Mouse (Mus musculus) embryonic facial prominence, embryonic 11.5 days (tissue): ENCODE data around the gene Hnrnpa3. TPM values are rescaled to one million over a fixed set of nuclear protein-coding genes. Genes with fewer than 3 reads are reported as not detected.

Experiments used
- ATAC-seq: fragments of 200-750 bp; cut with Nextera tagmentation; replicated peaks from 2 replicates; pipeline ENCODE4 v1.8.0; 2017; ENCODE audit warnings: low read depth; ENCODE audit not compliant: insufficient number of reproducible peaks, low FRiP score, low TSS enrichment
- DNase-seq: peaks from one replicate; pipeline ENCODE4 v3.0.0-alpha.2; 2015; ENCODE audit warnings: low spot score
- H3K27ac ChIP-seq: fragments of 300-500 bp; sonication (generic); replicated peaks from 2 replicates; pipeline ENCODE4 v1.5.1; 2014; ENCODE audit warnings: mild to moderate bottlenecking, low read depth, low read length, control low read depth
- H3K27me3 ChIP-seq: fragments of 300-500 bp; sonication (generic); 2 replicates; pipeline ENCODE4 v1.6.1; 2014; ENCODE audit warnings: mild to moderate bottlenecking, low read length, moderate library complexity, mixed read lengths; ENCODE audit not compliant: control insufficient read depth, insufficient read depth
- H3K36me3 ChIP-seq: fragments of 300-500 bp; sonication (generic); replicated peaks from 2 replicates; pipeline ENCODE4 v1.6.1; 2014; ENCODE audit warnings: low read depth, mild to moderate bottlenecking, low read length, moderate library complexity, mixed read lengths; ENCODE audit not compliant: control insufficient read depth, insufficient read depth
- H3K4me1 ChIP-seq: fragments of 300-500 bp; sonication (generic); 2 replicates; pipeline ENCODE4 v1.6.1; 2014; ENCODE audit warnings: low read length, mixed read lengths; ENCODE audit not compliant: control insufficient read depth, insufficient read depth
- H3K4me2 ChIP-seq: fragments of 300-500 bp; sonication (generic); 2 replicates; pipeline ENCODE4 v1.6.1; 2014; ENCODE audit warnings: low read depth, mild to moderate bottlenecking, control low read depth, low read length, moderate library complexity
- H3K4me3 ChIP-seq: fragments of 300-500 bp; sonication (generic); 2 replicates; pipeline ENCODE4 v1.5.1; 2014; ENCODE audit warnings: low read depth, low read length, control low read depth
- H3K9ac ChIP-seq: fragments of 300-500 bp; sonication (generic); replicated peaks from 2 replicates; pipeline ENCODE4 v1.6.1; 2014; ENCODE audit warnings: mild to moderate bottlenecking, control low read depth, low read length
- H3K9me3 ChIP-seq: fragments of 300-500 bp; sonication (generic); replicated peaks from 2 replicates; pipeline ENCODE4 v1.6.1; 2016; ENCODE audit warnings: mild to moderate bottlenecking, low read length, inconsistent platforms, mixed read lengths; ENCODE audit not compliant: control insufficient read depth
- WGBS: fragments of 180-500 bp; shearing (Covaris S2); extraction: QIAGEN DNeasy Blood & Tissue Kit; methylation state at CpG from one replicate; pipeline ENCODE4 v1.1.7; 2014; 5-methylcytosine and 5-hydroxymethylcytosine counted together
- polyA plus RNA-seq: library from polyadenylated mRNA; unstranded; fragments of >200 nt; fragmentation: Nextera tagmentation; extraction: Ambion mirVana; gene quantifications from 2 replicates; pipeline ENCODE4 v1.2.1, GENCODE M21; 2014

Hnrnpa3 gene
- polyA plus RNA-seq, 1 experiment from 2014 or later: 356 TPM

DNA sequence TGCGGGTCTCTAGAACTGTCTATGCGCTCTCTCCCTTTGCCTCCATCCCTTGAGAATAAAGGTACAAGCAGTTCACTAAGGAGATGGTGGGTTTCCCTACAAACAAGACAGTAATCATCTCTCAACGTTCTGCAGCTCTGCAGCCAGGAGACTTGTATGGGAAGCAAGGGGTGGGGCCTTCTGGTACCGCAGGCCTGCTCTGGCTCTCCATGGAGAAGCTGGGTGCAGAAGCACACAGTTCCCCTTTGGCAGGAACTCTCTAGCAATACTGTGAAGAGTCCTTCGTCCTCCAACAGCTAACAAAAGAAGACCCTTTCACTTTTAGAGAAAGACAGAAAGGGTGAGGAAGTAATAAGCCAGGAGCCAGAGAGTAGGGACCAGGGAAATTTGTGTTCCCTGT lies 37.3 kb downstream of the Hnrnpa3 start:
- no peaks in the 10 kb centered on the region for H3K9me3 ChIP-seq
- no peaks in the 10 kb centered on the region for H3K27me3 ChIP-seq
- no peak overlapping the region for H3K27ac ChIP-seq
- WGBS: 72% methylated on average over 5 of the region's 5 CpGs
- H3K36me3 ChIP-seq: no peaks in the 10 kb centered on the region
- H3K4me1 ChIP-seq: no peaks in the 10 kb centered on the region
- H3K4me2 ChIP-seq: no peak overlapping the region
- no peak for ATAC-seq
- H3K9ac ChIP-seq: no peak overlapping the region
- no peak for DNase-seq
- H3K4me3 ChIP-seq: no peak overlapping the region

GRCm38 (mm10) chr2:75697222-75697621 lies 38.2 kb downstream of the Hnrnpa3 start:
- no peaks in the 10 kb centered on the region for H3K4me1 ChIP-seq
- no peak for DNase-seq
- 88% methylated on average over 3 of the region's 3 CpGs for WGBS
- H3K27ac ChIP-seq: no peak overlapping the region
- no peak for ATAC-seq
- no peaks in the 10 kb centered on the region for H3K36me3 ChIP-seq
- H3K4me3 ChIP-seq: no peak overlapping the region
- no peaks in the 10 kb centered on the region for H3K9me3 ChIP-seq
- no peak overlapping the region for H3K9ac ChIP-seq
- H3K27me3 ChIP-seq: no peaks in the 10 kb centered on the region
- no peak overlapping the region for H3K4me2 ChIP-seq

- DNase-seq: no peak
- 35% methylated on average over 4 of the region's 4 CpGs for WGBS
- no peaks in the 10 kb centered on the region for H3K9me3 ChIP-seq
- no peaks in the 10 kb centered on the region for H3K36me3 ChIP-seq
- no peaks in the 10 kb centered on the region for H3K4me1 ChIP-seq
- H3K4me2 ChIP-seq: no peak overlapping the region
- no peak for ATAC-seq
- H3K27me3 ChIP-seq: no peaks in the 10 kb centered on the region
- H3K27ac ChIP-seq: no peak overlapping the region
- no peak overlapping the region for H3K9ac ChIP-seq
- H3K4me3 ChIP-seq: no peak overlapping the region
Observed at GRCm38 (mm10) chr2:75698007-75698406, 38.9 kb downstream of the Hnrnpa3 start.

GRCm38 (mm10) chr2:75698874-75699273 lies 39.8 kb downstream of the Hnrnpa3 start:
- no peak overlapping the region for H3K9ac ChIP-seq
- no peaks in the 10 kb centered on the region for H3K36me3 ChIP-seq
- 89% methylated on average over 3 of the region's 3 CpGs for WGBS
- ATAC-seq (no peak), DNase-seq (no peak)
- H3K27ac ChIP-seq: no peak overlapping the region
- no peaks in the 10 kb centered on the region for H3K4me1 ChIP-seq
- no peak overlapping the region for H3K4me2 ChIP-seq
- H3K27me3 ChIP-seq: no peaks in the 10 kb centered on the region
- no peaks in the 10 kb centered on the region for H3K9me3 ChIP-seq
- H3K4me3 ChIP-seq: no peak overlapping the region

DNA sequence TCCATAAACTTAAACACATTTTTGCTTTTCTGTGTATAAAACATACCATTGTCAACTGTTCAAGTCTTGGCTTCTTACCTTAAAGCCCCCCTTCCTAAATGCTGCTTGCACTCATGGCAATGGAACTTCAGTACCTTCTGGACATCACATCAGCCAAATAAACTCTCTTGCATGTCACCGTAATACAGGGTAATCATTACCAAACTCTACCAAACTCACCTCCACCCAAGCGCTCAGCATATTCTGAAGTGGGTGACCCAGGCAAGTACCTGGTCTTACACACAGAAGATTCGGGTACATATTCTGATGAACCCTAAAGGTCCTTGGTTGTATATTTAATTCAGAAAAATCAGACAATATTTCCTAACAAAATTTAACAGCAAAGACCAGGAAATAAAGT lies 41.5 kb downstream of the Hnrnpa3 start:
- H3K9me3 ChIP-seq: no peaks in the 10 kb centered on the region
- 91% methylated on average over 3 of the region's 3 CpGs for WGBS
- no peak overlapping the region for H3K9ac ChIP-seq
- no peak overlapping the region for H3K27ac ChIP-seq
- no peak for ATAC-seq
- H3K36me3 ChIP-seq: no peaks in the 10 kb centered on the region
- no peaks in the 10 kb centered on the region for H3K27me3 ChIP-seq
- no peak overlapping the region for H3K4me2 ChIP-seq
- H3K4me3 ChIP-seq: no peak overlapping the region
- no peaks in the 10 kb centered on the region for H3K4me1 ChIP-seq
- no peak for DNase-seq

DNA sequence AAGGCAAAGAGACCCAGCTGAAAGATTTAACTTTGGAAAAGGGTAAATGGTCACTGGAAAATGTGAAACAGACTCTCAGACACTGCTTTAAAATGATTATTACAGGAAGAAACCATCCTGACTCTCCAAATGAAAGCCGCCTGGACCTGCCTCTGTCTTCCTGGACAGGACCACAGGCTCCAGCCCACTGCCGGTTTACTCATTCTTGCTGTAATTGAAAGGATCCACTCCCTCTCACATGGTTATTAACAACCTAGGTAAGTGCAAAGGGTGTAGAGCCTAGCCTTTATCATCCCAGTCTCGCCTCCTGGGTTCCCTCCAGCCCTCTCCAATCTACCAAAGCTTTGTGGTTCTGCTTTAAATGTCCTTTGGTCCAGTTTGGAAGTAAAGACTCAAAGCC lies 42.1 kb downstream of the Hnrnpa3 start:
- Histone ChIP-seq H3K27ac (no peak overlapping the region), H3K4me2 (no peak overlapping the region), H3K4me1 (no peaks in the 10 kb centered on the region), H3K36me3 (no peaks in the 10 kb centered on the region), H3K27me3 (no peaks in the 10 kb centered on the region), H3K9me3 (no peaks in the 10 kb centered on the region), H3K9ac (no peak overlapping the region), H3K4me3 (no peak overlapping the region)
- DNase-seq (no peak), ATAC-seq (no peak)
- WGBS: 56% methylated on average over 3 of the region's 3 CpGs

DNA sequence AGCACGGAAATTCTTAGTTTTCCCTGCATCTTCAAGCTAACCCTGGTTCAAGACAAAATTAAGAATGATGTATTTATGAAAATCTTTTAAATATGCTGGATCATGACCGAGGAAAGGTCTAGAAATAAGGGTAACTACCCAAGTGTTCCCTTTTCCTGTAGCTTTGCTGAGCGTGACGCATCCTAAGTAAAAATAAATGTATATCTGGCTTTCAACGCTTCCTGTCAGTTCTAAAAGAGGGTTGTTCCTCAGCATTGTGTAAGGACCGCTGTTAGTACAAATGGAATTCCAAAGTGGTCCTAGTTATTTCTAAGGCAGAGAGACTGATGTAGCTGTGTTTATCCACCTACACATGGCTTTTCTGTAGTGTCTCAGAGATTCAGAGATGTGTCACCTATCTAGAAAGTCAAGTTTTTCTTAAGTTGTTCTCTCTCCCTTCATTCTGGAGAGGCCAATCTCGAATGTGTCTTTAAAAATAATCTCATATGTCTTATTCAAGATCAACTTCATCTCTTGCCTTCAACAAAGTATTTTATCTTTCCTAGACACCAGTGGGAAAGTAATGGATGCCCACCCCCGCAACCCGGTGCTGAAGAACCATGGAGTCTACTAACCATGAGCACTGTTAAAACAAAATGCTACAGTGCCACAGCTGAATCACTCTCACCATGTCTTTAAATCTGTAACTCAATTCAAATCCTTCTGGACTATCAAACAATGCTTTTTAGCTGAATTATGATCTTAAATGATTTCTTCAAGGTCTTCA lies 42.9 kb downstream of the Hnrnpa3 start:
- Histone ChIP-seq H3K4me1 (no peaks in the 10 kb centered on the region), H3K4me2 (peak overlapping the region; percentile 64), H3K27ac (no peak overlapping the region), H3K9ac (no peak overlapping the region), H3K4me3 (peak overlapping the region; percentile 75), H3K27me3 (no peaks in the 10 kb centered on the region), H3K36me3 (no peaks in the 10 kb centered on the region), H3K9me3 (no peaks in the 10 kb centered on the region)
- ATAC-seq (no peak), DNase-seq (no peak)
- WGBS: 81% methylated on average over 9 of the region's 9 CpGs

DNA sequence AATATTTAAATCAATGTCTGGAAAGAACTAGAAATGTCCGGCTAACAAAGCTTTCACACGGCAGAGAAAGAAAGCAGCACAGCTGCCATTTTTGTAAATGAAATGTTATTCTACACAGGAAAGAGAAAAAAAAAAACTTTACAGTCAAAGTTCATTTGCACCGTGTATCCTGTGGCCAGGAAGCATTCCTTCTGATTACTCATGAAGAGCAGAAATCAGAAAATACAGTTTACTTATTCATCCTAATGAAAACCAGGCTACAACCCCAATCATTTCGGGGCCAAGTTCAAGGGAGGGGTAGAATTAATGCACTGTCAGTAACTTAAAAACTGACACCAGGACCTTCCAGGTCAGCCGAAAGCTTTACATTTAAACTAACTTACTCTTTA lies 43.5 kb downstream of the Hnrnpa3 start:
- Histone ChIP-seq H3K9ac (peak overlapping the region; percentile 87), H3K9me3 (no peaks in the 10 kb centered on the region), H3K36me3 (no peaks in the 10 kb centered on the region), H3K4me3 (peak overlapping the region; percentile 75), H3K27ac (peak overlapping the region; percentile 68), H3K4me2 (peak overlapping the region; percentile 64), H3K27me3 (no peaks in the 10 kb centered on the region), H3K4me1 (no peaks in the 10 kb centered on the region)
- ATAC-seq (no peak), DNase-seq (peak; percentile 56)
- WGBS: 23% methylated on average over 5 of the region's 5 CpGs
